Mouse (Mus musculus): ENCODE data around the gene Ccdc177. TPM values are rescaled to one million over a fixed set of nuclear protein-coding genes. Genes with fewer than 3 reads are reported as not detected.
"Not testable (repeated sequence)": the region's sequence is repeated elsewhere in the genome, so short reads cannot be mapped to it uniquely, and the experiment has no call there.

Gene Ccdc177
- polyA plus RNA-seq, 1 experiment from 2014 or later = 0.11 TPM

GRCm38 (mm10) chr12:80789276-80789675 lies 28.8 kb upstream of the Ccdc177 start:
- not testable (repeated sequence) for H3K4me3 ChIP-seq (ENCODE audit: low read depth, low read length); H3K4me2 ChIP-seq (ENCODE audit: low read length); H3K9me3 ChIP-seq (ENCODE audit: control insufficient read depth, low read length); H3K36me3 ChIP-seq (ENCODE audit: control insufficient read depth, insufficient read depth, low read length); H3K9ac ChIP-seq (ENCODE audit: low read length); H3K27ac ChIP-seq (ENCODE audit: low read depth); DNase-seq (ENCODE audit: low spot score); ATAC-seq (replicated peaks; ENCODE audit: low FRiP score, low TSS enrichment, low read depth); H3K27me3 ChIP-seq (replicated peaks; ENCODE audit: control insufficient read depth, insufficient read depth, low read length)
- WGBS = 80% methylated on average over 4 of the region's 4 CpGs
- peaks cover 18% of the 10 kb centered on the region; the same call in 1 of the 2 replicates for H3K4me1 ChIP-seq (replicated peaks; ENCODE audit: control insufficient read depth, insufficient read depth, low read length)

GRCm38 (mm10) chr12:80788188-80788587 lies 27.7 kb upstream of the Ccdc177 start:
- Histone ChIP-seq H3K9ac (ENCODE audit: low read length) (no peak overlapping the region), H3K27ac (ENCODE audit: low read depth) (no peak overlapping the region), H3K27me3 (replicated peaks; ENCODE audit: control insufficient read depth, insufficient read depth, low read length) (no peaks in the 10 kb centered on the region), H3K4me2 (ENCODE audit: low read length) (no peak overlapping the region), H3K4me1 (replicated peaks; ENCODE audit: control insufficient read depth, insufficient read depth, low read length) (peaks cover 18% of the 10 kb centered on the region; the same call in 1 of the 2 replicates), H3K4me3 (ENCODE audit: low read depth, low read length) (no peak overlapping the region), H3K36me3 (ENCODE audit: control insufficient read depth, insufficient read depth, low read length) (no peaks in the 10 kb centered on the region), H3K9me3 (ENCODE audit: control insufficient read depth, low read length) (no peaks in the 10 kb centered on the region)
- no peak for DNase-seq (ENCODE audit: low spot score)
- ATAC-seq (replicated peaks; ENCODE audit: low FRiP score, low TSS enrichment, low read depth) = no peak
- 85% methylated on average over 3 of the region's 3 CpGs for WGBS

- H3K36me3 ChIP-seq (ENCODE audit: control insufficient read depth, insufficient read depth, low read length) = no peaks in the 10 kb centered on the region
- H3K9me3 ChIP-seq (ENCODE audit: control insufficient read depth, low read length) = no peaks in the 10 kb centered on the region
- no peak overlapping the region for H3K9ac ChIP-seq (ENCODE audit: low read length)
- H3K4me1 ChIP-seq (replicated peaks; ENCODE audit: control insufficient read depth, insufficient read depth, low read length) = peaks cover 15% of the 10 kb centered on the region; the same call in 1 of the 2 replicates
- H3K27ac ChIP-seq (ENCODE audit: low read depth) = no peak overlapping the region
- H3K4me2 ChIP-seq (ENCODE audit: low read length) = no peak overlapping the region
- ATAC-seq (replicated peaks; ENCODE audit: low FRiP score, low TSS enrichment, low read depth) (no peak), DNase-seq (ENCODE audit: low spot score) (no peak)
- H3K27me3 ChIP-seq (replicated peaks; ENCODE audit: control insufficient read depth, insufficient read depth, low read length) = no peaks in the 10 kb centered on the region
- H3K4me3 ChIP-seq (ENCODE audit: low read depth, low read length) = no peak overlapping the region
- whole genome bisulfite sequencing = 42% methylated on average over 11 of the region's 11 CpGs
Observed at GRCm38 (mm10) chr12:80787604-80788003, 27.1 kb upstream of the Ccdc177 start.

- H3K9me3 ChIP-seq (ENCODE audit: control insufficient read depth, low read length) = no peaks in the 10 kb centered on the region
- H3K4me2 ChIP-seq (ENCODE audit: low read length) = no peak overlapping the region
- ATAC-seq (replicated peaks; ENCODE audit: low FRiP score, low TSS enrichment, low read depth) (no peak), DNase-seq (ENCODE audit: low spot score) (no peak)
- no peaks in the 10 kb centered on the region for H3K36me3 ChIP-seq (ENCODE audit: control insufficient read depth, insufficient read depth, low read length)
- no peak overlapping the region for H3K4me3 ChIP-seq (ENCODE audit: low read depth, low read length)
- H3K9ac ChIP-seq (ENCODE audit: low read length) = no peak overlapping the region
- WGBS = 63% methylated on average over 1 of the region's 1 CpGs
- H3K27ac ChIP-seq (ENCODE audit: low read depth) = no peak overlapping the region
- H3K4me1 ChIP-seq (replicated peaks; ENCODE audit: control insufficient read depth, insufficient read depth, low read length) = peaks cover 6% of the 10 kb centered on the region; the same call in 1 of the 2 replicates
- no peaks in the 10 kb centered on the region for H3K27me3 ChIP-seq (replicated peaks; ENCODE audit: control insufficient read depth, insufficient read depth, low read length)
Observed at GRCm38 (mm10) chr12:80786591-80786990, 26.1 kb upstream of the Ccdc177 start.

GRCm38 (mm10) chr12:80785597-80785996 lies 25.1 kb upstream of the Ccdc177 start:
- DNase-seq (ENCODE audit: low spot score) (no peak), ATAC-seq (replicated peaks; ENCODE audit: low FRiP score, low TSS enrichment, low read depth) (no peak)
- H3K36me3 ChIP-seq (ENCODE audit: control insufficient read depth, insufficient read depth, low read length) = no peaks in the 10 kb centered on the region
- H3K27ac ChIP-seq (ENCODE audit: low read depth) = no peak overlapping the region
- H3K4me3 ChIP-seq (ENCODE audit: low read depth, low read length) = no peak overlapping the region
- WGBS = 88% methylated on average over 4 of the region's 4 CpGs
- H3K27me3 ChIP-seq (replicated peaks; ENCODE audit: control insufficient read depth, insufficient read depth, low read length) = no peaks in the 10 kb centered on the region
- peaks cover 5% of the 10 kb centered on the region; the same call in 1 of the 2 replicates for H3K4me1 ChIP-seq (replicated peaks; ENCODE audit: control insufficient read depth, insufficient read depth, low read length)
- H3K9ac ChIP-seq (ENCODE audit: low read length) = no peak overlapping the region
- no peaks in the 10 kb centered on the region for H3K9me3 ChIP-seq (ENCODE audit: control insufficient read depth, low read length)
- no peak overlapping the region for H3K4me2 ChIP-seq (ENCODE audit: low read length)

- no peak overlapping the region for H3K9ac ChIP-seq (ENCODE audit: low read length)
- no peak overlapping the region for H3K4me3 ChIP-seq (ENCODE audit: low read depth, low read length)
- H3K27ac ChIP-seq (ENCODE audit: low read depth) = no peak overlapping the region
- 82% methylated on average over 5 of the region's 5 CpGs for WGBS
- H3K27me3 ChIP-seq (replicated peaks; ENCODE audit: control insufficient read depth, insufficient read depth, low read length) = no peaks in the 10 kb centered on the region
- H3K4me2 ChIP-seq (ENCODE audit: low read length) = no peak overlapping the region
- no peak for ATAC-seq (replicated peaks; ENCODE audit: low FRiP score, low TSS enrichment, low read depth)
- H3K9me3 ChIP-seq (ENCODE audit: control insufficient read depth, low read length) = no peaks in the 10 kb centered on the region
- DNase-seq (ENCODE audit: low spot score) = no peak
- no peaks in the 10 kb centered on the region for H3K36me3 ChIP-seq (ENCODE audit: control insufficient read depth, insufficient read depth, low read length)
- peaks cover 5% of the 10 kb centered on the region; the same call in 1 of the 2 replicates for H3K4me1 ChIP-seq (replicated peaks; ENCODE audit: control insufficient read depth, insufficient read depth, low read length)
Observed at GRCm38 (mm10) chr12:80785005-80785404, 24.5 kb upstream of the Ccdc177 start.

- WGBS = 67% methylated on average over 1 of the region's 1 CpGs
Observed at GRCm38 (mm10) chr12:80783889-80784288, 23.4 kb upstream of the Ccdc177 start.

GRCm38 (mm10) chr12:80782892-80783291 lies 22.4 kb upstream of the Ccdc177 start:
- DNase-seq (ENCODE audit: low spot score) (no peak), ATAC-seq (replicated peaks; ENCODE audit: low FRiP score, low TSS enrichment, low read depth) (no peak)
- no peaks in the 10 kb centered on the region for H3K27me3 ChIP-seq (replicated peaks; ENCODE audit: control insufficient read depth, insufficient read depth, low read length)
- 48% methylated on average over 3 of the region's 3 CpGs for WGBS
- no peak overlapping the region for H3K4me3 ChIP-seq (ENCODE audit: low read depth, low read length)
- H3K9ac ChIP-seq (ENCODE audit: low read length) = no peak overlapping the region
- no peak overlapping the region for H3K27ac ChIP-seq (ENCODE audit: low read depth)
- H3K36me3 ChIP-seq (ENCODE audit: control insufficient read depth, insufficient read depth, low read length) = no peaks in the 10 kb centered on the region
- H3K4me2 ChIP-seq (ENCODE audit: low read length) = no peak overlapping the region
- H3K4me1 ChIP-seq (replicated peaks; ENCODE audit: control insufficient read depth, insufficient read depth, low read length) = no peaks in the 10 kb centered on the region
- no peaks in the 10 kb centered on the region for H3K9me3 ChIP-seq (ENCODE audit: control insufficient read depth, low read length)

More at GRCm38 (mm10) chr12:80783889-80784288, 23.4 kb upstream of the Ccdc177 start:
- no peak for DNase-seq (ENCODE audit: low spot score)
- Histone ChIP-seq H3K27ac (ENCODE audit: low read depth) (no peak overlapping the region), H3K4me1 (replicated peaks; ENCODE audit: control insufficient read depth, insufficient read depth, low read length) (no peaks in the 10 kb centered on the region), H3K4me2 (ENCODE audit: low read length) (no peak overlapping the region), H3K27me3 (replicated peaks; ENCODE audit: control insufficient read depth, insufficient read depth, low read length) (no peaks in the 10 kb centered on the region), H3K4me3 (ENCODE audit: low read depth, low read length) (no peak overlapping the region), H3K9me3 (ENCODE audit: control insufficient read depth, low read length) (no peaks in the 10 kb centered on the region), H3K9ac (ENCODE audit: low read length) (no peak overlapping the region), H3K36me3 (ENCODE audit: control insufficient read depth, insufficient read depth, low read length) (no peaks in the 10 kb centered on the region)
- no peak for ATAC-seq (replicated peaks; ENCODE audit: low FRiP score, low TSS enrichment, low read depth)

- no peak overlapping the region for H3K4me3 ChIP-seq (ENCODE audit: low read depth, low read length)
- H3K4me1 ChIP-seq (replicated peaks; ENCODE audit: control insufficient read depth, insufficient read depth, low read length) = no peaks in the 10 kb centered on the region
- ATAC-seq (replicated peaks; ENCODE audit: low FRiP score, low TSS enrichment, low read depth) (no peak), DNase-seq (ENCODE audit: low spot score) (no peak)
- H3K9ac ChIP-seq (ENCODE audit: low read length) = no peak overlapping the region
- H3K36me3 ChIP-seq (ENCODE audit: control insufficient read depth, insufficient read depth, low read length) = no peaks in the 10 kb centered on the region
- no peaks in the 10 kb centered on the region for H3K9me3 ChIP-seq (ENCODE audit: control insufficient read depth, low read length)
- H3K27ac ChIP-seq (ENCODE audit: low read depth) = no peak overlapping the region
- 58% methylated on average over 3 of the region's 3 CpGs for WGBS
- no peaks in the 10 kb centered on the region for H3K27me3 ChIP-seq (replicated peaks; ENCODE audit: control insufficient read depth, insufficient read depth, low read length)
- no peak overlapping the region for H3K4me2 ChIP-seq (ENCODE audit: low read length)
Observed at GRCm38 (mm10) chr12:80782190-80782589, 21.7 kb upstream of the Ccdc177 start.
